Mouse (Mus musculus): Measurements from ENCODE around the gene Zbtb14.

DNA sequence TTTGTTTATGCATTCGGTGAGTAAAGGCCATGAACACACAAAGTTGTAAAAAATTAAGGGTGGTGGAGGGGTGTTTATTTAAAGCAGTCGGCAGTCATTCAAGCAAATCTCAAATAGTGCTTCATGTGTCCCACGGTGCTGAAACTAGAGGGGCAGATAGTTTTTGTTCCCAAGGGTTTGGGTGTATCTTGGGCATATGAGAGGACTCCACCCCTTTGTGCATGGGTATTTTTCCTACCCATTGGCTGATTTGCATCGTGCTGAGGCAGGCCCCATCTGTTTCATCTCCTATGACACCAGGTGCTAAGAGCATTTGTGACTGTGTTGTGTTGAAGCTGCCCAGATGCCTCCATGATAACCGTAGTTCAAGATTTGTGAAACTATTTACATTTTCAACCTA, 55.0 kb downstream of the Zbtb14 start:
- no peak for TF ChIP-seq POLR2A (IDR thresholded peaks at IDR 0.05; ENCODE audit: insufficient read depth, low read length)
- TF ChIP-seq CTCF (IDR thresholded peaks at IDR 0.05; ENCODE audit: low read depth, low read length), result no peak
- TF ChIP-seq EP300 (IDR thresholded peaks at IDR 0.05; ENCODE audit: insufficient read depth, low read depth, low read length), result no peak

Measured in ES-Bruce4 (cell line).